Mouse (Mus musculus) liver (tissue): ENCODE data around the gene Prkag2.
"Not testable (repeated sequence)": the region's sequence is repeated elsewhere in the genome, so short reads cannot be mapped to it uniquely, and the experiment has no call there.

Experiments
- DNase-seq: peaks from one replicate; pipeline ENCODE4 v3.0.0-alpha.2; 2020; ENCODE audit warnings: mixed read lengths

The Prkag2 gene

DNA sequence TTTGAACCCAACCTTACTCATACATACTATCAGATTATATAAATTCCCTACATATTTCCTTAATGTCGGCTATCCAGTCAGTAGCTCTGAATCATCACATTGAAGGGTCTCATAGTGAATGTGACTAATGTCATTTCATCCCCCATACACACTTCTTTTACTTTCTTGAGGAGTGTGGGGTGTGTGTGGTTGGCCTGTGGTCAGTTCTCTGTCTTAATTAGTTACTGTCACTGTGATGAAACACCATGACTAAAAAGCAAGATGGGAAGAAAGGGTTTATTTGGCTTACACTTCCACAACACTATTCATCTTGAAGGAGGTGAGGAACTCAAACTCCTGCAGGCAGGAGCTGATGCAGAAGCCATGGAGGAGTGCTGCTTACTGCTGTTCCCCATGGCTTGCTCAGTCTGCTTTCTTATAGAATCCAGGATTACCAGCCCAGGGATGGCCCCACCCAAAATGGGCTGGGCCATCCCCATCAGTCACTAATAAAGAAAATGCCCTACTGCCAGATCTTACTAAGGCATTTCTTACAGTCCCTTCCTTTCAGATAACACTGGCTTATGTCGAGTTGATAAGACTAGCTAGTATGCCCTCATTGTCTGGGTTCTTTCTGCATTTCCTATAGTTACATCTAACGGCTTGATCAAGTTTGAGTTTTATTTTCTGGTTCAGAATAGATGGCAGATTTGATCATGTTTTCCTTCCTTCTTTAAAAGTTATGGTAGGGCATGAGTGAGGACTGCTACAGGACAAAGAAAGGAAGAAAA, 240.5 kb downstream of the Prkag2 start:
- DNase-seq, result peak; percentile 36

GRCm38 (mm10) chr5:24854827-24855600, 245.4 kb downstream of the Prkag2 start:
- DNase-seq, result peak; percentile 78

GRCm38 (mm10) chr5:24854256-24854655, 246.2 kb downstream of the Prkag2 start:
- DNase-seq, result peak; percentile 59

DNA sequence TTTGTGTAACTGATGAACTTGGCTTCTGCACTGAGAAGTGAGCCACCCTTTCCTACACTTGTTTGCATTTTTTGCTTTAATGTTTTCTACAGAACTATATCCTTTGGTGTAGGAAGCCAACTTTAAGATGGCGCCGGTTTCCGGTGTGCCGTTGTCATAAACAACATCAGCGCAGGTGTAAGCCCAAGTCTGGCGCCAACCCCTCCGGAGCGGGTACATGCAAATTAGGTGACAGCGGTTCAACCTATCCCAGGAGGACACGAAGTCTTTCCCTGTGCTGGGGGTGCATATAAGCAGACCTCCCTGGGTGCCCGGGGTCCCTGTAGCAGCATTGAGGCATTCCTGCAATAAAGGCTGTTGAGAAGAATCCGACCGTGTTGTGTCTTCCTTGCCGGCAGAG, 252.2 kb downstream of the Prkag2 start:
- not testable (repeated sequence) for DNase-seq

DNA sequence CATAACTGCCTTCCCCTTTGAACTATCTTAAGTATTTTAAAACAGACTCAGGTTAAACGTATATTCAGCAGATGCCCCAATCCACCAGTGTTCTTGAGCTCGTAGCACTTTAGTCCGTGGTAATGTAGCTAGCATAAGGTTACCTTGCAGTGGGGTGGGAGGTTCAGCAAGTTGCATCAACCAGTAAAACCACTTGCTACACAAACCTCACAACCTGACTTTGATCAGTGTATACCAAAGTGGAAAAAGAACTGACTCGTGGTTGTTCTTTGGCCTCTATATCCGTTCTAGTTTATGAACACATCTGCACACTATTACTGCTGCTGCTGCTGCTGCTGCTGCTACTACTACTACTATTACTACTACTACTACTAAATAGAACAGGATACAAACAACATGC, 256.6 kb downstream of the Prkag2 start:
- DNase-seq, result no peak

- DNase-seq, result no peak
Observed at GRCm38 (mm10) chr5:24843103-24843475, 257.4 kb downstream of the Prkag2 start.

- DNase-seq, result peak; percentile 98
Observed at GRCm38 (mm10) chr5:24842274-24843102, 258.0 kb downstream of the Prkag2 start, which contains the start of gene Rheb. TSS of gene Rheb (minus strand) at chr5:24842624.

DNA sequence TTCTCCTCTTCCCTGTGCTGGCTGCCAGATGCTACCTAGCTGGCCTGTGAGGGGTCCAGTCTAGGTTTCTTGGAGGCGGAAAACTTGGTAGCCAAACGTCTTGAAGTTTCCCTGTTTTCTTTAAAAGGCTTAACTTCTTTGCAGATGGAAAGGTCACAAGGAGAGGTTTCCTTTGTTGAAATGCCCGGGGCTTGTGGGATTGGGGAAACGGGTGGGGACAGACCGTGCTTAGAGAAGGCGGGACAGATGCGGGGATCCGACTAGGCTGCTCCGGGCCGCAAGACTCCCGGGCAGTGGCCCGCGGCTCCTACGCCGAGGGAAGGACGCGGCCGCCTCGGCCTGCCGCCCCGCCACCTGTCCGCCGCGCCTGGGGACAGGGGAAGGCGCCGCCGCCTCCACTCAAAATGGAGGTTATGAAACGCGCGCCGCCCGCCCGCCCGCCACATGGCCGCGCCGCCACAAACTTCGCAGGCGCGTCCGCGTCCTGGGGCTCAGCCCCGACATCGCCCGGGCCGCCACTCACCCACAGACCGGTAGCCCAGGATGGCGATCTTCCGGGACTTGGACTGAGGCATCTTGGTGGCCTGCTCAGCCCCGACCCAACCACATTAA, 258.7 kb downstream of the Prkag2 start:
- peak; percentile 65 for DNase-seq

GRCm38 (mm10) chr5:24840975-24841431, 259.4 kb downstream of the Prkag2 start:
- peak; percentile 21 for DNase-seq

GRCm38 (mm10) chr5:24834491-24834890, 266.0 kb downstream of the Prkag2 start:
- DNase-seq, result no peak

DNA sequence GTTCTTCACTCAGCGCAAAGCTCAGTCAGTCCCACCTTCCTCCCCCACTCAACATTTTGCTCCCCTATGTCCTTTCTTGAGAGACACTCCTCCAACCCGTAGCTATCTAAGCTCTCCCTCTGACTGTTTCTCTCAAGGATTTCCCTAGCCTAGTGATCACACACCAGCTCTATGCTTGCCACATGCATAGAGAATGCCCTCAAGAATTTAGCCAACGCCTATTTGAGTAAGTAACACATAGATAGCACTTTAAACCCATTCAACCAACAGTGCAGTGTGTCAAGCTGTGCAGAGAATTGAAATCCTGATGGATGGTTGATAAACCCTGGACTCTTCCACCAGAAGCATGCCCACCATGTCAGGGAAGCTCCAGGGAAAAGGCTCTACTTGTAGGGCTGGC, 268.5 kb downstream of the Prkag2 start:
- no peak for DNase-seq

- no peak for DNase-seq
Observed at GRCm38 (mm10) chr5:24828446-24828845, 272.0 kb downstream of the Prkag2 start.

DNA sequence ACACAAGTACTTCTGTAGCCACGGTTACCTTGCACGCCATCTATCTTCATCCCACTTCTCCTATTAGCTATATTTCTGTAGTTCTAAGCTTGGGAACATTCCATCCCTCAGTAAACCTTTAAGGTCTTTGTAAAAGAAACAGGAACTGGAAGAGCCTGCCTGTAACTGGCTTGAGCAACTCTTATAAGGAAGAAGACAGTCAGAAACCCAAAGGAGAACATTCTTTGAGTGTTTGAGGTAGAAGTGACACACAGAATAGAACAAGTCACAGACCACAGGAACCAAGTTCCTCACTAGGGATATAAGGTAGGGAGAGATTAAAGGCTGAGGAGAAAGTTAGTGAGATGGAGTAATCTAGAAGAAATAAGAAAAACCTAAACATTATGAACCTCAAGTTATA, 273.3 kb downstream of the Prkag2 start:
- no peak for DNase-seq

- no peak for DNase-seq
Observed at GRCm38 (mm10) chr5:24826056-24826770, 274.2 kb downstream of the Prkag2 start.

DNA sequence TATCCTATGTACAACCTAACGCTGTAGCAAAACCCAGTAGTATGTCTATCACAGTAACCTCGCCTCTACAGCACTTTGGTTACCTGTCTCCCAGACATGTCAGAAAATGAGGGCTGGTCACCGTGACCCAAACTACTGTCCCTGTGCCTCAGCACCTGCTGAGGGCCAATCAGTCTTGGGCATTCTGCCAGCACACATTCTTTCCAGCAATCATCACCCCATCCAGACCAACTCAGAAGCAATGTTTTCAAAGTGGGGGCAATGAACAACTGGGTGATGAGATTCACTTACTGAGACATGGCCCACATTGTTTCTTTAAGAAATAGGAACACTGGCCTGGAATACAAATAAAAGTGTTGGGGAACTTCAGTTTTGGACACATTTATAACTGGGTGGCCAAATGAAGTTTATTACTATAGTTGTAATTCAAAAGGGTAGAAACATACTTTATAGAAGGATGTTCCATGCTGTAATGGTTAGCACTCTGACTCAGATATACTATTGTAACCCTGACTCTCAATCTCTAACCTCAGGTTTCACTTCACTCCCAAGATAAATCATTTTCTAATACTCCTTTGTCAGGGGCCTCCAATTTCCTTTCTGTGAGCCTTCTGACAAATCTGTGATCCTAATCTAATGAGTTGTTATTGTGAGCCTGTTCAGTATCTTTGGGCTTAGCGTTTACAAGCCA, 274.9 kb downstream of the Prkag2 start:
- DNase-seq, result no peak

DNA sequence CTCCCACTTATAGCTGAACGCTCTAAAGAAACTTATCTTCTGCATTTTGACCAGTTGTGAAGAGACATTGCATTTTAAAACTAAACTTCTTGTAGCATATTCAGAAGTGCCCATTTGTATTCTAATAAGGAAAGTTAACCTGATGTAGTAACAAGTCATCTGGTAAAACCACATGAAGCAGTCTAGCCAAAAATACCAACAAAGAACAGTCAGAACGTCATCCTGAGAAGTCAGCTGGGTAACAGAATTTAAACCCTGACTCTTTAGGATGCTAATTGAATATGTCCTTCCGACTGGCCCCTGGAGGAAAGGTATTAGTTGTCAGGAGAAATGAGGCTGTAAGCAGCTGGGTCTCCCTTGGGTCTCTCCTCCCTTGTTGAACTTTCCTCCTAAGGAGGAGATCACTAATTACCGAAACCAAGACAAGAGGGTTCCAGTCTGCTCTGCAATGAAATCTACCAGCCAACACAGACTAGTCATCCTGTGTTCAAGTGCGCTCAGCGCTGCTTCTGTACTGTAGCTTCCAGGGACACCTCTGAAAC, 276.5 kb downstream of the Prkag2 start:
- no peak for DNase-seq

- no peak for DNase-seq
Observed at GRCm38 (mm10) chr5:24822781-24823180, 277.7 kb downstream of the Prkag2 start.

DNA sequence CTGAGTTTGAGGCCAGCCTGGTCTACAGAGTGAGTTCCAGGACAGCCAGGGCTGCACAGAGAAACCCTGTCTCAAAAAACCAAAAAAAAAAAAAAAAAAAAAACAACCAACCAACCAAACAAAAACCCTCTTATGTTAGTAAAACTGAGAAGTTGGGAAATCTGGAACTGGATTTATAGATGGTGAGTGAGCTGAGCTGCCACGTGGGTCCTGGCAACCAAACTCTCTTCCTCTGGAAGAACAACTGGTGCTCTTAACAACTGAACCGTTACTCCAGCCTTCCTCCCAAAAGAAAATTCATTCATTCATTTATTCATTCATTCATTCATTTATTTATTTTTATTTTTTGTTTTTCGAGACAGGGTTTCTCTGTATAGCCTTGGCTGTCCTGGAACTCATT, 278.2 kb downstream of the Prkag2 start:
- DNase-seq, result not testable (repeated sequence)

DNA sequence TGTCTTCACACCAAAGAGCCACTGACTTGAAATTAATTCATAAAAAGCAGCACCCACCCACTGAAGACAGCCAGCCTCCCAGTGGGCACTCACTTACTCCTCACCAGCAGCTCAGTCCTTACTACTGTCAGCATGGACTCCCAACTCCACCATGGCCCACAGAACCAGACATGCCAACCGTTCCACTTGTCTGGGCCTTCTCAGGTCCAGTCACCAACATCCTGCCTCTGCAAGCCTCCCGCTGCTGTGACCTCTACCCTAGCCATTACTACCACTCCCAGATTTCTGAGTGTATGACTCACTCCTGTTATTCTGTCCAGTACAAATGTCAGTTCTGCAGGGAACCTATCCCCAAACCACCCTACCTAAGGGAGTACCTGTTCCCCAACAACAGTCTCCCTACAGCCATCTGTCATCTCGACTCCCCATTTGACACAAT, 279.0 kb downstream of the Prkag2 start:
- no peak for DNase-seq

- DNase-seq, result no peak
Observed at GRCm38 (mm10) chr5:24820627-24821026, 279.8 kb downstream of the Prkag2 start.

DNA sequence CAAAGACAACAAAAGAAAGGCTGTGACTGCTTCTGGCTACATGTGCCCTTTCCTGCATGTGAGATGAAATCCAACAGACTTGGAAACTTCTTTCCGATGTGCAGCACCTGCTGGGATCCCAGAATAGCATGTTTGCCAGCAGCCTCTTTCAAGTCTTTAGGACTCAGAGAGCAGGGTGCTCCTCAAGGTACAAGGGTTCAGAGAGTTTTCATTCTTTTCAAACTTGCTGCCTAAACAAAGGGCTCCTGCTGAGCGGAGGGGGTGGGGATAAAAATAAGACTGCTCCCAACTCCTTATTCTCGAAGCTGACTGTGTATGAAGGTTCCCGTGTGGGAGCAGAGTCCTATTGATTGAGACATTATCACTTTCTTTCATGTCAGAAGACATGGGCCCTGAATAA, 283.3 kb downstream of the Prkag2 start:
- no peak for DNase-seq
